Mouse (Mus musculus): ENCODE results near the gene Zfp954.
"Not testable (repeated sequence)": the region's sequence is repeated elsewhere in the genome, so short reads cannot be mapped to it uniquely, and the experiment has no call there.

The Zfp954 gene

DNA sequence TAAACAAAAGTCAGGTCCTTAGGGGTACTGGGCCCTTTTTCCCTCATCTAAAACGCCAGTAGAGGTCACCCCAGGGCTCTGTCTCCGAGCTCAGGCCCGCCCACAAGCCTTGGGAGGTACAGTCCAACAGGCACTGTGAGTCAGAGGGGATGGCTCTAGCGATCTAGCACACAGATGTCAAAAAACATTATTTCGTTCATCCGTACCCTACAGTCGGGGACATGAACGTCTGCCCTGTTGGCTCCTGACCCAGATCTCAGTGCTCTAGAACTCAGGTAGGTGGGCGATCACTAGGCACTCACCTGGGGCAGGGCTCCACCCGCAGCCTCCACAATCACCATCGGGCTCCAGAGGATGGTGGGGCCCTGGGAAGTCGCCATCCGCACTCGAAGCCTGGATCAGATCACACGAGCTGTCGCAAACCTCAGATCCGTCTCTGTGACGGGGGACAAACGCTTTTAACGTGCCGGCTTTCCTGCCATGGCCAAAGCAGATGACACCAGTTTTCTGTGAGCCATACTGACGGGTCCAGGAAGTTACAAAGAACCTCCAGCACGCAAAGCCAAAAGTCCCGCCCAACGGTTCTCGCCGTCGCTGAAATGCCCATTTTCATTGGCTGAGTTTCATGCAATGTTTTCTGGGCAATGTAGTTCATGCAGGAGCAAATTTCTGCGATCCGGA is at the start of gene Zfp954:
Gene Zfp954, minus strand, starts transcription at position 568 of the 681 bp plus-strand sequence.
- DNase-seq (ENCODE audit: low spot score in 2 of 2) = peak; percentile 43 to 74

DNA sequence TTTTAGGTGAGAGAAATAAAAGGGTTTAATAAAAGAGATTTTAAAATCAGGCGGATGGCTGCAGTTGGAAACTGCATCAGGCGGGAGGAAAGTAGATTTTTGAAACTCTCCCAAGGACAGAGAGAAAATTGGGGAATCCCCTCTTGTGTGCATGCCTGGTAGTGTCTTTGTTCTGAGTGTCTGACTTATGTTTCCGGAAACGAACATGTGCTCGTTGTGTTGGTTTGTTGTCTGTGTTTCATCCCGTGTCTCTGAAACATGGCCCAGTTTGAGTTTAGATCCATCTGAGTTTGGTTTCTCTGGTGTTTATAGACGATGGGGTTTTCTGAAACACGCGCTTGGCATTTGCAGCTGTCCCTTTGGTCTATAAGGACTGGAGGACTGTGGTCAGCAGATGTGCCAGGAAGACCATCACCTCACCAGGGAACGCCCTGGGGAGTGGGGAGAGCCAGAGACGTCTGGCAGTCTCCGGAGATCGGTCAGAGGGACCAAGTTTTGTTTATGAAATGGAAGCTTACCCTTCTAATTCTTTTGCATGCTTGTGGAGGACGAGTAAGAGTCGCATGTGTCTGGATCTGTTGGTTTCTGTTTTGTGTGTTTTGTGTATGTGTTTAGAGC is 24.8 kb upstream of the Zfp954 start:
- DNase-seq (ENCODE audit: low spot score in 2 of 2) = no peak

DNA sequence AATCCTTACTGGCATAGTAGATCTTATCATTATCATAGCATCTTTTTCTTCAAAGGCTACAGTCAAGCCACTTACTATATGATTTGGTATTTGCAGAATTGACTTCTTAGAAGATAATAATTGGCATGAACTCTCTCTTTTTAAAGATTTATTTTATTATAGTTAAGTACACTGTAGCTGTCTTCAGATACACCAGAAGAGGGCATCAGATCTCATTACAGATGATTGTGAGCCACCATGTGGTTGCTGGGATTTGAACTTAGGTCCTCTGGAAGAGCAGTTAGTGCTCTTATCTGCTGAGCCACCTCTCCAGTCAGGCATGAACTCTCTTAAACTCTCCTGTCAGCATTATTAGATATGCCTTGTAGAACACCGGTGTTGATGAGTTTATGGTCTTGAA is 22.9 kb upstream of the Zfp954 start:
- DNase-seq (ENCODE audit: low spot score in 2 of 2) = no peak

- peak in 1 of 2 experiments; percentile 55 for DNase-seq (ENCODE audit: low spot score in 2 of 2)
Measured at GRCm38 (mm10) chr7:7136379-7136866, 15.1 kb upstream of the Zfp954 start, which contains the start of gene Zfp773. TSS of gene Zfp773 (minus strand) at chr7:7136755.

GRCm38 (mm10) chr7:7132751-7133150 is 11.5 kb upstream of the Zfp954 start:
- DNase-seq (ENCODE audit: low spot score in 2 of 2) = no peak

- not testable (repeated sequence) for DNase-seq (ENCODE audit: low spot score in 2 of 2)
Measured at GRCm38 (mm10) chr7:7130491-7131124, 9.3 kb upstream of the Zfp954 start.

DNA sequence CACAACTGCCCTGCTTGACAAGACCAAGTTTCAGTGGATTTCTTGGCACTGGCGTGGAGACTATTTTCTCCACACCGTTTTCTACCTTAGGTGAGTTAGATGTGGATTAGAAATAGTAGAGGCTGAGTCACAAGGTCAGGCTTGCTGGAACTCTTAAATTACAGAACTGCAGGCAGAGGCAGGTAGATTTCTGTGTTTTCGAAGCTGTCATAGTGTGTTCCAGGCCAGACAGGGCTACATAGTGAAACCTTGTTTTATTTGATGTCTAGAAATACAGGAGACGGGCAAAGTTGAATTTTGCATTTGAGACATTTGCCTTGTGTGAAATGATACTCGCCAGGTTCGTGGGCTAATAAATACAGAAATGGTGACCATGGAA is 303 bp upstream of the Zfp954 start:
- DNase-seq (ENCODE audit: low spot score in 2 of 2) = no peak

DNA sequence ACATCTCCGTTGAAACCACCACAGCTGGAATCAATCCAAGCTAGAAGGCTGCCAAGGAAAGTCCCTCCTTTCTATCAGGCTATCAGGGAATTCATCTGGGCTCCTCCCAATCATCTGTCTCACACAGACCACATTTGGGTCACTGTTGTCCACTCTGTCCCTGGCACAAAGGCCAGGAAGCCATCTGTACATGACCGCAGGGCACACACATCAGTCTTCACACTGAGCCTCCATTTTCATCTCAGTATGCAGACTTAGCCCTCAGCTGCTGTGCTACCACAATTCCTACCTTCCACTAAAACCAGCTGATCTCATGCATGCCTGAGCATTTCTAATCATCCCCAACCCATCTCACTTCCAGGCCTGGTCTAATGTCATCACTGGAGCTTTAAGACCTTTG is 2.8 kb downstream of the Zfp954 start:
- no peak for DNase-seq (ENCODE audit: low spot score in 2 of 2)

- DNase-seq (ENCODE audit: low spot score in 2 of 2) = no peak
Measured at GRCm38 (mm10) chr7:7108501-7108900, 12.8 kb downstream of the Zfp954 start.
